Mouse (Mus musculus): ENCODE results near the gene M6pr. TPM values are rescaled to one million over a fixed set of nuclear protein-coding genes. Genes with fewer than 3 reads are reported as not detected.

M6pr gene
- polyA plus RNA-seq, 1 experiment from 2014 or later: 92.9 TPM

DNA sequence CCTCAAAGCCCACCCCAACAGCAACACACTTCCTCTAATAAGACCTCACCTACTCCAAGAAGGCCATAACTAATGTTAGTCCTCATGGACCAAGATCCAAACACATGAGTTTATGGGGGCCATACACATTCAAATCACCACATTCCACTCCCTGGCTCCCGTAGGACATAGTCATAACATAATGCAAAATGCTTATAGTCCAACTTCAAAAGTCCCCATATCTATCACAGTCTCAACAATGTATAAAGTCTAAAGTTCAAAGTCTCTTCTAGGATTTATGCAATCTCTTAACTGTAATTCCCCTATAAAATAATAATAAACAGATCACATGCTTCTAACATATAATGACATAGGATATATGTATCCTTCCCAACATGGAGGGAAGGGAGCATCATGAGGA lies 48.6 kb downstream of the M6pr start:
- no peaks in the 10 kb centered on the region for H3K4me1 ChIP-seq
- WGBS: 81% methylated on average over 1 of the region's 1 CpGs
- H3K4me3 ChIP-seq: no peak overlapping the region
- no peaks in the 10 kb centered on the region for H3K27me3 ChIP-seq (ENCODE audit: poor library complexity, severe bottlenecking)
- no peak for DNase-seq (ENCODE audit: extremely low spot score, low spot score)
- H3K27ac ChIP-seq: no peak overlapping the region
- H3K36me3 ChIP-seq (replicated peaks): no peaks in the 10 kb centered on the region
- no peaks in the 10 kb centered on the region for H3K9me3 ChIP-seq

- H3K27ac ChIP-seq: no peak overlapping the region
- 60% methylated on average over 3 of the region's 3 CpGs for WGBS
- H3K36me3 ChIP-seq (replicated peaks): no peaks in the 10 kb centered on the region
- no peaks in the 10 kb centered on the region for H3K27me3 ChIP-seq (ENCODE audit: poor library complexity, severe bottlenecking)
- no peak for DNase-seq (ENCODE audit: extremely low spot score, low spot score)
- peaks cover 2% of the 10 kb centered on the region; the same call in 1 of the 2 replicates for H3K9me3 ChIP-seq
- H3K4me3 ChIP-seq: no peak overlapping the region
- H3K4me1 ChIP-seq: 0 out of 2 replicates have a peak, but pooled peaks cover 4% of the 10 kb centered on the region
Observed at GRCm38 (mm10) chr6:122365706-122366105, 57.2 kb downstream of the M6pr start.

GRCm38 (mm10) chr6:122366287-122366686 lies 57.8 kb downstream of the M6pr start:
- Histone ChIP-seq H3K27me3 (ENCODE audit: poor library complexity, severe bottlenecking) (no peaks in the 10 kb centered on the region), H3K27ac (no peak overlapping the region), H3K4me3 (no peak overlapping the region), H3K36me3 (replicated peaks) (no peaks in the 10 kb centered on the region), H3K4me1 (0 out of 2 replicates have a peak, but pooled peaks cover 4% of the 10 kb centered on the region), H3K9me3 (peaks cover 2% of the 10 kb centered on the region; the same call in 1 of the 2 replicates)
- 49% methylated on average over 2 of the region's 2 CpGs for WGBS
- no peak for DNase-seq (ENCODE audit: extremely low spot score, low spot score)

GRCm38 (mm10) chr6:122366976-122367375 lies 58.5 kb downstream of the M6pr start:
- H3K4me3 ChIP-seq: no peak overlapping the region
- no peak overlapping the region for H3K27ac ChIP-seq
- no peak for DNase-seq (ENCODE audit: extremely low spot score, low spot score)
- H3K27me3 ChIP-seq (ENCODE audit: poor library complexity, severe bottlenecking): no peaks in the 10 kb centered on the region
- H3K4me1 ChIP-seq: 0 out of 2 replicates have a peak, but pooled peaks cover 4% of the 10 kb centered on the region
- H3K36me3 ChIP-seq (replicated peaks): no peaks in the 10 kb centered on the region
- peaks cover 2% of the 10 kb centered on the region; the same call in 1 of the 2 replicates for H3K9me3 ChIP-seq
- WGBS: 61% methylated on average over 3 of the region's 3 CpGs

Other genes with a start within 250 kb of the M6pr start
- not detected in 2 replicates for gene Klrg1, start 25.8 kb upstream of the M6pr start, polyA plus RNA-seq (2016; fragmentation: Nextera tagmentation; extraction: Ambion mirVana)
- 26.2 and 29.7 TPM in 2 replicates for gene Phc1, start 31.8 kb downstream of the M6pr start, polyA plus RNA-seq (2016; fragmentation: Nextera tagmentation; extraction: Ambion mirVana)
- gene Rimklb, start 190.0 kb downstream of the M6pr start, polyA plus RNA-seq (2016; fragmentation: Nextera tagmentation; extraction: Ambion mirVana): 43.0 and 44.4 TPM in 2 replicates
- gene Mfap5, start 197.1 kb downstream of the M6pr start, polyA plus RNA-seq (2016; fragmentation: Nextera tagmentation; extraction: Ambion mirVana): 0.12 and 0.42 TPM in 2 replicates
- not detected in 2 replicates for gene Aicda, start 245.1 kb downstream of the M6pr start, polyA plus RNA-seq (2016; fragmentation: Nextera tagmentation; extraction: Ambion mirVana)

All from forebrain, embryonic 10.5 days (tissue).